Mouse (Mus musculus) Patski (cell line): ENCODE measurements around the gene Rad23a. TPM values are rescaled to one million over a fixed set of nuclear protein-coding genes. Genes with fewer than 3 reads are reported as not detected.

Experiments
- ATAC-seq: fragments of 100-300 bp; one replicate; pipeline ENCODE4 v1.8.0; 2021
- CTCF ChIA-PET: fragments of 350-600 bp; sonication (Branson Sonifier 250); formaldehyde crosslinking; loops from one replicate; lab custom pipeline; 2022; ENCODE audit warnings: inconsistent platforms; lab: Charles Lee
- POLR2A ChIA-PET: fragments of 350-600 bp; sonication (Branson Sonifier 250); formaldehyde crosslinking; loops from one replicate; lab custom pipeline; 2022; ENCODE audit warnings: antibody characterized with exemption, inconsistent platforms; lab: Charles Lee
- DNase-seq: peaks from one replicate; pipeline ENCODE4 v3.0.0-alpha.2; 2011; ENCODE audit warnings: low read depth, low spot score
- H3K27me3 ChIP-seq: fragments of 371-371 bp; one replicate; pipeline ENCODE4 v1.5.1; 2021
- CTCF ChIP-seq: fragments of 100-300 bp; IDR thresholded peaks from one replicate; pipeline ENCODE4 v1.5.1; 2021
- in situ Hi-C: fragments of 300-500 bp; cut with MboI; formaldehyde crosslinking; loops from 3 replicates; pipeline ENCODE4 v1.11.1; 2018; ENCODE audit warnings: low pct_unique_long_range_greater_than_20kb, mixed read lengths
- polyA plus RNA-seq: library from polyadenylated mRNA; unstranded; gene quantifications from one replicate; pipeline ENCODE4 v1.2.3, GENCODE M21; 2021

The Rad23a gene
- polyA plus RNA-seq, 1 experiment from 2014 or later: 126 TPM

- ChIA-PET CTCF (no interaction called here), POLR2A (interaction anchor here (1.1 to 3.1 kb wide), 2 partner anchors 10 to 58 kb away, joined by 3 to 14 read pairs; partner anchors contain the start of gene Klf1)
- no peak for TF ChIP-seq CTCF
- ATAC-seq: no peak
- in situ Hi-C loops: no loop called here
- no peaks in the 10 kb centered on the region for H3K27me3 ChIP-seq
- DNase-seq: no peak
Measured at GRCm38 (mm10) chr8:84844397-84845070, 4.1 kb upstream of the Rad23a start.

GRCm38 (mm10) chr8:84841514-84841913 is 1.0 kb upstream of the Rad23a start:
- ChIA-PET POLR2A (interaction anchor here (0.6 to 1.2 kb wide), 3 partner anchors 12 to 28 kb away, joined by 3 to 4 read pairs (median 3); no protein-coding TSS in a partner anchor), CTCF (interaction anchor here (1.5 to 2.3 kb wide), 3 partner anchors 15 to 26 kb away, joined by 3 to 6 read pairs (median 3); partner anchors contain the start of gene Farsa)
- in situ Hi-C loops: no loop called here
- DNase-seq: no peak
- no peak for ATAC-seq
- TF ChIP-seq CTCF: no peak
- no peaks in the 10 kb centered on the region for H3K27me3 ChIP-seq

GRCm38 (mm10) chr8:84839875-84840247 is 604 bp downstream of the Rad23a start:
- DNase-seq (no peak), ATAC-seq (no peak)
- ChIA-PET CTCF (no interaction called here), POLR2A (interaction anchor here (1.2 kb wide), 1 partner anchor 12 kb away, joined by 3 read pairs; no protein-coding TSS in a partner anchor)
- in situ Hi-C loops: no loop called here
- no peak for TF ChIP-seq CTCF
- no peaks in the 10 kb centered on the region for H3K27me3 ChIP-seq

GRCm38 (mm10) chr8:84839411-84839810 is 1.1 kb downstream of the Rad23a start:
- no peaks in the 10 kb centered on the region for H3K27me3 ChIP-seq
- ChIA-PET POLR2A (interaction anchor here (1.8 kb wide), 1 partner anchor 13 kb away, joined by 6 read pairs; no protein-coding TSS in a partner anchor), CTCF (interaction anchor here (1.5 kb wide), 1 partner anchor 18 kb away, joined by 3 read pairs; no protein-coding TSS in a partner anchor)
- in situ Hi-C loops: no loop called here
- no peak for DNase-seq
- TF ChIP-seq CTCF: no peak
- ATAC-seq: no peak

GRCm38 (mm10) chr8:84838513-84838912 is 2.0 kb downstream of the Rad23a start:
- ATAC-seq (no peak), DNase-seq (no peak)
- ChIA-PET POLR2A (interaction anchor here (0.6 to 1.8 kb wide), 3 partner anchors 9 to 65 kb away, joined by 3 to 6 read pairs (median 3); partner anchors contain the start of gene Calr), CTCF (interaction anchor here (1.5 kb wide), 1 partner anchor 19 kb away, joined by 3 read pairs; no protein-coding TSS in a partner anchor)
- H3K27me3 ChIP-seq: no peaks in the 10 kb centered on the region
- in situ Hi-C loops: no loop called here
- no peak for TF ChIP-seq CTCF

GRCm38 (mm10) chr8:84837912-84838470 is 2.5 kb downstream of the Rad23a start:
- in situ Hi-C loops: no loop called here
- ChIA-PET POLR2A (interaction anchor here (1.1 to 1.8 kb wide), 3 partner anchors 8 to 11 kb away, joined by 3 to 7 read pairs (median 6); partner anchors contain the start of gene Calr), CTCF (interaction anchor here (1.5 kb wide), 1 partner anchor 20 kb away, joined by 3 read pairs; no protein-coding TSS in a partner anchor)
- ATAC-seq (no peak), DNase-seq (no peak)
- no peak for TF ChIP-seq CTCF
- H3K27me3 ChIP-seq: no peaks in the 10 kb centered on the region

GRCm38 (mm10) chr8:84837149-84837911 is 3.1 kb downstream of the Rad23a start:
- in situ Hi-C loops: no loop called here
- TF ChIP-seq CTCF: no peak
- ChIA-PET CTCF (no interaction called here), POLR2A (interaction anchor here (1.1 kb wide), 2 partner anchors 9 to 10 kb away, joined by 3 to 7 read pairs; partner anchors contain the start of gene Calr)
- DNase-seq (no peak), ATAC-seq (no peak)
- H3K27me3 ChIP-seq: no peaks in the 10 kb centered on the region

- DNase-seq (no peak), ATAC-seq (no peak)
- ChIA-PET CTCF (interaction anchor here (1.2 kb wide), 1 partner anchor 12 kb away, joined by 4 read pairs; no protein-coding TSS in a partner anchor), POLR2A (interaction anchor here (0.6 to 1.4 kb wide), 3 partner anchors 10 to 115 kb away, joined by 3 to 5 read pairs (median 3); no protein-coding TSS in a partner anchor)
- in situ Hi-C loops: no loop called here
- TF ChIP-seq CTCF: no peak
- no peaks in the 10 kb centered on the region for H3K27me3 ChIP-seq
Measured at GRCm38 (mm10) chr8:84834866-84835855, 5.3 kb downstream of the Rad23a start.
